Mouse (Mus musculus) left cerebral cortex, postnatal 14 days (tissue): ENCODE measurements around the gene Fbp1. TPM values are rescaled to one million over a fixed set of nuclear protein-coding genes. Genes with fewer than 3 reads are reported as not detected.
"Not testable (repeated sequence)": the region's sequence is repeated elsewhere in the genome, so short reads cannot be mapped to it uniquely, and the experiment has no call there.

Experiments
- DNase-seq, 2 experiments: peaks; one replicate each; pipeline ENCODE4 v3.0.0; 2021 to 2022; ENCODE audit warnings: low spot score in 2 of 2, mixed read lengths in 1 of 2
- intact Hi-C: fragments of 180-260 bp; cut with DNase I; formaldehyde crosslinking; loops from one replicate; pipeline ENCODE4 v1.15.1; 2025
- long read RNA-seq, 2 experiments: library from polyadenylated mRNA; stranded (forward); transcript quantifications; one replicate each; pipeline ENCODE4 v2.0.0; 2021
- total RNA-seq, 2 experiments: library from RNA; stranded (reverse); gene quantifications; 2 replicates each; pipeline ENCODE4 v1.2.3; 2021

The Fbp1 gene
- under 1 TPM in 1 of 2 experiments, not detected in 1; 0.31 TPM for total RNA-seq
- long read RNA-seq, experiment 1, partial matches to known transcripts: 1 of 3 reads
- long read RNA-seq, experiment 1, other reads (novel, unspliced or antisense): 2 of 3 reads
- long read RNA-seq, experiment 2: 0 reads

DNA sequence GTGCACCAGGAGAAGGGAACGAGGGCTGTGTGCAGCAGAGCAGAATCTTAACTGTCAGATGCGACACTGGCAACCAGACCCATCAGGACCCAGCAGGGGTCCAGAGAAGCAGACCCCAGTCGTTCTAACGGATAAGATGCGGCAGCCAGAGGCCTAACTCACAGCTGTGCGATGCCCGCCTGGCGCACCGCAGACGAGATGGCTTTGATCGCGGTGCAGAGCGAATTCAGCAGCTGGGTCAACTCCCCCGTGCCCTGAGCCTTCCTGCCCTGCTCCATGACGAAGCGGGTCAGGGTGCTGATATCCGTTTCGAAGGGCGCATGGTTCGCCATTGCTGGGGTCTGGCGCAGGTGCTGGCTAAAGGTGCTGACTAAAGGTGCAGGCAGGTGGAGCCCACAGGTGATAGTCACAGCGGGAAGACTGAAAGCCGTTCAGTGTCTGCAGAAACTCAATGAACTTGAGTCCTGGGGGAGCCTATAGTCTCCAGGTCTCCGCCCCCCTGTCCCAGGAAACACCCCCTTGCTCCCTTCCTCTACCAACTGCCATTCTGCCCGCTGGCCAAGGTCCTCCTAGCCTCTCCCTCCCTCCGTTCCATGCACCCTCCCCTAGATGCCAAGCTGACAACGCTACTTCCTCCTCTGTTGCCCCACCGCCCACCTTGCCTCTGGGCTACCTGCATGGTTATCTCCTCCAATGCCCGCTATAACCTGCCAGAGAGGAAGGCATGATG is at the start of gene Fbp1:
Gene Fbp1, minus strand, starts transcription at position 571 of the 730 bp plus-strand sequence.
- DNase-seq: no peak
- intact Hi-C loops: no loop called here

- no peak for DNase-seq
- intact Hi-C loops: no loop called here
These were observed 44.4 kb upstream of the Fbp1 start for GRCm38 (mm10) chr13:62932452-62932851.

- intact Hi-C loops: no loop called here
- no peak for DNase-seq
These were observed 41.8 kb upstream of the Fbp1 start for GRCm38 (mm10) chr13:62929766-62930389.

GRCm38 (mm10) chr13:62929144-62929543 is 41.1 kb upstream of the Fbp1 start:
- DNase-seq, intact Hi-C loops: not testable (repeated sequence)

DNA sequence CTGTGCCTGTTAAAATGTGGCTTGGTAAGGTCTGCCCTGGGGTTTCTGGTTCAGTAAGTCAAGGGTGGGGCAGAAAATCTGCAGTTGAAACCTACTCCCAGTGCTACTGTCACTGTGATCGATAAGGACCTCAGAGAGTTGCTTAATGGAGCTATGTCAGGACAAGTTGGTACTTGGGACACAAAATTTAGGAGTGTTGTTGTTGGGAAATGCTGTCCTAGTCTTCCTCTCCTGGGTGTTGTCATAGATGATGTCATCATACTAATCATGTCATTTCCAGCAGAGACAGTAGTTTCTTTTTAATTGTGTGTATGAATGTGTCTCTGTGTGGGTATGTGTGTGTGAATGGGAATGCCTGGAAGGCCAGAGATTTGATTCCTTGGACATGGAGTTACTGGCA is 39.4 kb upstream of the Fbp1 start:
- intact Hi-C loops: no loop called here
- no peak for DNase-seq

- intact Hi-C loops: no loop called here
These were observed 38.4 kb upstream of the Fbp1 start for GRCm38 (mm10) chr13:62926479-62926878.

DNA sequence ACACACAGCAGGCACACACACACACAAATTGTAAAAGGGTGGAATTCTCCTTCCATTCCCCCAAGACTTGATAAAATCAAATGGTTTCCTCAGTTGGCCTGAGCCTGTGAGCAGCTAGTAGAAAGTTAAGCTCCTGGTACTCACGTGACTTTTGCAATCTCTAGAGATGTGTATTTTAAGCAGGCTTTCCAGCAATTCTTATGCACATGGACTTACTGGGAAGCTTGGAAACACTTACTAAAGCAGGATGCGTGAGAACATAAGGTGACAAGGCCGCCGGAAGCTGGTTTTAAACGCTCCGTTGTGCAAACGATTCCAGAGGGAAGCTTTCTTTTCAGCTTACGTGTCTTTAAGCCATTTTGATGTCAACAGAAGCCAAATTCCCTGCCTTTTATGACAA is 35.1 kb upstream of the Fbp1 start:
- intact Hi-C loops: no loop called here
- DNase-seq: no peak

More at GRCm38 (mm10) chr13:62926479-62926878, 38.4 kb upstream of the Fbp1 start:
- DNase-seq: peak in 1 of 2 experiments; percentile 60

DNA sequence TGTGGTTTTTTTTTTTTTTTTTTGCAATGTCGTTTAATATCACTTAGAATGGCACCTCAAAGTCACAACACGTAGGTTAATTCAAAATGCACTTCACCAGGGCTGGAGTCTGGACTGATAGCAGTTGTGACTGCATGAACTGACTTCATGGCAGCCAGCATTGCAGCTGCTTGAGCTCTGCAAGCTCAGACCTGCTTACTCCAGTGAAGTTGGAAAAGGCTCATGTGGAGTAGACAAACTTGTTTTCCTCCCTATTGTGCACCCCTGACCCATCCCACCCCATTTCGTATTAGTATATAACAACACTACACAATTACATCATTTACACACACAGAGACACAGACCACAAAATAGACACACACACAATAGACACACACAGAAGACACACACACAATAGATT is 34.6 kb upstream of the Fbp1 start:
- no peak for DNase-seq

DNA sequence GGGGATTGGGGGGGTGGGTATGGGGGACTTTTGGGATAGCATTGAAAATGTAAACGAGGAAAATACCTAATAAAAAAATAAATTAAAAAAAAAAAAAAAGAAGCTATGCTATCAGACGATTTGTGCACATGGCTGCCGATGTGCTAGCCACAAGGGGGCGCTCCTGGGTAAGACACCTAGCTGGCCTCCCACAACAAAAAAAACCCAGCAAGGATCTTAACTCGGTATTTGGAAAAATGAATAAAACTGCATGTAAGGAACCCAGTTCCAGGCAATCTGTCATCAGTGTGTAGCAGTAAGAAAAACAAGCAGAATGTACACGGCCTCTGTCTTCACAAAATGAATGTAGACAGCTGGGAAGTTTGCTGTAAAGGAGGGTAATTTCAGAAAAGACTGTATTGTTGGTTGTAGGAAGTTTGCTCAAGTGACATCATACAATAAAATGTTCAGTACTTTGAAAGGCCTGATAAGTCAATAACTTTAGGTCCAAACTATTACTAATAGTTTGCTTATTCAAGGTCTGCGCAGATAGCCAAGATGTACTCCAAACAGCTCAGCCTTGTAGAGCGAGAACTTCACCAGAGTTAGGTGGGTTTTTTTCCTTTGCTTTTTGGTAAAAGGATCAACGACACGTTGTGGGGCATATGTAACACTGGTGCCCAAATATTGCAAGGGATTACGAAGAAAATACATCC is 31.7 kb upstream of the Fbp1 start:
- peak; percentile 90 for DNase-seq
- intact Hi-C loops: loop anchor here (2.0 kb wide), 1 partner anchor 413 kb away; no protein-coding TSS in a partner anchor

More for the DNA sequence above, 34.6 kb upstream of the Fbp1 start:
- intact Hi-C loops: no loop called here

GRCm38 (mm10) chr13:62917416-62918110 is 29.5 kb upstream of the Fbp1 start:
- intact Hi-C loops: loop anchor here (2.0 kb wide), 1 partner anchor 415 kb away; no protein-coding TSS in a partner anchor
- DNase-seq: no peak

DNA sequence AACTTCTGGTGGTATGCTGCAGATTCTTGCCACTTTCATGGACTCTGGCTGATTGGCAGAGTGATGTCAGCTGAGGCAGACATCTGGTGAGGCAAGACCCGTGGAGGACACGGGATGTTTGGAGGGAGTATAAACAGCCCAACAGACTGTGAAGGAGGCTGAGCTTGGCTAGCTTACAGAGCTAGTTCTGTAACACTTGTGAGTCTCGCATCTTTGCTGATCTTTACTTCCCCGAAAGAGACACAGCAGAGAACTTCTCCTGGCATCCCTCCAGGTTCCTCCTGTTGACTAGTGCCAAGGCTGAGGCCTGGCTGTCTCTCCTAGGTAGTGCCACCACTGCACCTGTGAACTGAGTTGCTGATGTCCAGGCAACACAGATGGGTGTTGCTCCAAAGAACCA is 28.6 kb upstream of the Fbp1 start:
- intact Hi-C loops: no loop called here
- no peak for DNase-seq

GRCm38 (mm10) chr13:62911575-62911974 is 23.5 kb upstream of the Fbp1 start:
- DNase-seq: no peak
- intact Hi-C loops: no loop called here

DNA sequence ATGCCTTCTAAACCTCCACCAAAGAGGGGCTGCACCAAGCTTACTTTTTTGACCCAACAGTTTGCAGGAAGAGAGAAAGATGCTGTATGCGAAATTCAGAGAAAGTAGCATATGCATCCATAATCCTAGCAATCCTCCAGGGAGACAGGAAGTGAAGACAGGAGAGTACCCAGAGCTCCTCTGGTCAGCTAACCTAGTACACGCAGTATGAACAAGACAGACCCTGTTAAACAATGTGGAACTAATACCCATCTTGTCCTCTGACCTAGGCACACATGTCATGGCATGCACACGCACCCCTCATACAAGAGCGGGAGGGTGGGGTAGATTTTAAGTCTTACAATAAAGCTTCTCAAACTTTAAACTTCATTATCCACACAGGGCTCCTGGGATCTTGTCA is 22.1 kb upstream of the Fbp1 start:
- intact Hi-C loops: no loop called here
- DNase-seq: no peak

DNA sequence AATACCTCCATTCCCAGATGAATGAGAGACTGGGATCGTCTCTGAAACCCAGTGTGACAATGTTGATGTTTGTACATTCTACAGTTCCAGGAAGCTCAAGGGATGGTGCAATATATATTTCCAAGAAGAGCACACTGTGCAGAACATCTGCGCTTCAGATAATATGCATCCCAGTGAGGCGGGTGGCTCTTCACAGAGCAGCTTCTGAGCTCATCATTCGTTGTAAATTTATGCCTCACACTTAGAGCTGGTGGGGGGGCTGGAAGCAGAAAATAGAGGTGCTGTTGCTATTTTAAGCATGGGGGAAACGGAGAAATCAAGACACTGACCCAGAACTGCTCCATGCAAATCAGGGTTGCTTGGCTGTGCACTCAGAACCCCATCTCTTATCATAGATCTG is 21.7 kb upstream of the Fbp1 start:
- DNase-seq: peak; percentile 61 to 73
- intact Hi-C loops: no loop called here

GRCm38 (mm10) chr13:62908163-62908559 is 20.1 kb upstream of the Fbp1 start:
- intact Hi-C loops: no loop called here
- DNase-seq: no peak

GRCm38 (mm10) chr13:62907527-62908162 is 19.6 kb upstream of the Fbp1 start:
- peak in 1 of 2 experiments; percentile 35 for DNase-seq
- intact Hi-C loops: no loop called here

- intact Hi-C loops: no loop called here
- no peak for DNase-seq
These were observed 13.1 kb upstream of the Fbp1 start for GRCm38 (mm10) chr13:62901139-62901538.

GRCm38 (mm10) chr13:62897927-62898646 is 10.0 kb upstream of the Fbp1 start:
- intact Hi-C loops: no loop called here
- DNase-seq: peak; percentile 29 to 53
